Mouse (Mus musculus): ENCODE data around the gene Catsper1. TPM values are rescaled to one million over a fixed set of nuclear protein-coding genes. Genes with fewer than 3 reads are reported as not detected.
A peak's percentile ranks its signal among the peaks of the same experiment; 100 is the strongest.

Catsper1 gene
- polyA plus RNA-seq, 1 experiment = 262 TPM

DNA sequence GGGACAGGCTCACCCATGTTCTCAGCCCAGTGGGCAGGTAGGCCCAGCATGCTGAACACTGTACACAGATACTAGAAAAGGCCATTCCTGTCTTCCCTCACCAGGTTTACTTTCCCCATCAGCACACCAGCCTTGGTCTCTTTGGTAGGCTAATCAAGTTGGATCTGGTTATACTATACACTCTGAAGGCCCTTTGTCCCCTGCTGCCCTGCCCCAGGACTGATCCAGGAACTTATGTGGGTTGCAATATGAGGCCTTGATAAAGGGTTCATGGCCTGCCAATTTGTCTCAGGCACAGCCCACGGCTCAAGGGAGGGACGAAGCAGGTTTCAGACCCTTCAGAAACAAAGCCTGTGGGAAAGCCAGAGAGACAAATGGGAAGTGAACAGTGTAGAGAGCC is 18.1 kb downstream of the Catsper1 start:
- Histone ChIP-seq H3K27ac (ENCODE audit: control insufficient read depth, insufficient read depth, low read depth, low read length) (no peak overlapping the region), H3K36me3 (ENCODE audit: control insufficient read depth, insufficient read depth, low read length) (no peaks in the 10 kb centered on the region), H3K27me3 (ENCODE audit: control insufficient read depth, insufficient read depth, low read length) (no peaks in the 10 kb centered on the region), H3K4me3 (ENCODE audit: control insufficient read depth, low read depth, low read length) (no peak overlapping the region), H3K4me1 (ENCODE audit: control insufficient read depth, insufficient read depth, low read length) (peaks cover 3% of the 10 kb centered on the region)
- TF ChIP-seq POLR2A (IDR thresholded peaks at IDR 0.05; ENCODE audit: control insufficient read depth, low read depth, low read length) = no peak
- no peak for TF ChIP-seq CTCF (IDR thresholded peaks at IDR 0.05; ENCODE audit: control insufficient read depth, insufficient read depth, insufficient replicate concordance, low read depth, low read length)

DNA sequence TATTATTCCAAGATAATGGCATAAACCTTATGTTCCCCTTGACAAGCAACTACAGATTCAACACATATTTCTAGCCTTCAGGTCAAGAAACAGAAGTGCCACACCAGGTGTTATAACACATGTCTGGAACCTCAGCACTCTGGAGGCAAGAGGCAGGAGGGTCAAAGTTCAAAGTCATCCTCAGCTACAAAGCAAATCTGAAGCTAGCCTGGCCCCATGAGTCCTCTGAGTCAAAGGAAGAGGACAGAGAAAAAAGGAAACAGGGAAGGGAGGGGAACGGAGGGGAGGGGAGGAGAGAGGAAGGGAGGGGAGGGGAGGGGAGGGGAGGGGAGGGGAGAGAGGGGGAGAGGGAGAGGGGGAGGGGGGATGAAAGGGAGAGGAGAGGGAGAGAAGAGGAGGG is 20.5 kb downstream of the Catsper1 start:
- no peak overlapping the region for H3K4me3 ChIP-seq (ENCODE audit: control insufficient read depth, low read depth, low read length)
- no peak for TF ChIP-seq POLR2A (IDR thresholded peaks at IDR 0.05; ENCODE audit: control insufficient read depth, low read depth, low read length)
- no peak for TF ChIP-seq CTCF (IDR thresholded peaks at IDR 0.05; ENCODE audit: control insufficient read depth, insufficient read depth, insufficient replicate concordance, low read depth, low read length)
- no peaks in the 10 kb centered on the region for H3K4me1 ChIP-seq (ENCODE audit: control insufficient read depth, insufficient read depth, low read length)

GRCm38 (mm10) chr19:5362186-5362585 is 26.6 kb downstream of the Catsper1 start:
- no peak for TF ChIP-seq POLR2A (IDR thresholded peaks at IDR 0.05; ENCODE audit: control insufficient read depth, low read depth, low read length)
- TF ChIP-seq CTCF (IDR thresholded peaks at IDR 0.05; ENCODE audit: control insufficient read depth, insufficient read depth, insufficient replicate concordance, low read depth, low read length) = no peak
- Histone ChIP-seq H3K36me3 (ENCODE audit: control insufficient read depth, insufficient read depth, low read length) (no peaks in the 10 kb centered on the region), H3K4me3 (ENCODE audit: control insufficient read depth, low read depth, low read length) (no peak overlapping the region), H3K4me1 (ENCODE audit: control insufficient read depth, insufficient read depth, low read length) (peaks cover 13% of the 10 kb centered on the region), H3K27me3 (ENCODE audit: control insufficient read depth, insufficient read depth, low read length) (no peaks in the 10 kb centered on the region), H3K27ac (ENCODE audit: control insufficient read depth, insufficient read depth, low read depth, low read length) (no peak overlapping the region)

More for the DNA sequence above, 20.5 kb downstream of the Catsper1 start:
- Histone ChIP-seq H3K27ac (ENCODE audit: control insufficient read depth, insufficient read depth, low read depth, low read length) (no peak overlapping the region), H3K27me3 (ENCODE audit: control insufficient read depth, insufficient read depth, low read length) (no peaks in the 10 kb centered on the region), H3K36me3 (ENCODE audit: control insufficient read depth, insufficient read depth, low read length) (no peaks in the 10 kb centered on the region)

DNA sequence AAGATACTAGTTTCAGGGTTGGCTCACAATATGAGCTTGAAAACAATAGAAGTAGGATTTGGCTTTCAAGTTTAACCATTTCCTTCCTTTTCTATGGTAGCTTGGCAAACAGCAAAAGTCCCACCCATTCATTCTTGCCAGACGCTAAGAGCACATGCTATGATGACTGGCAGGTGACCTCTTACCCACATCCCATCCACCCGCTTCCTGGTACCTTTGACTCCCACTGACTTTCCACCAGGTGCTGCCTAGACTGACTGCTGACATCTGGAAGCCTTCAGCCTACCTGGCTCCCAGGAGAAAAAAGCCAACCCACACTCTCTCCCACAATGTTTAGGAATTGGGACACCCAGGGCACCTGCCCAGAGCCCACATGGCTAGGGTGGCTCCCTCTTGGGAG is 28.6 kb downstream of the Catsper1 start:
- H3K4me1 ChIP-seq (ENCODE audit: control insufficient read depth, insufficient read depth, low read length) = peaks cover 20% of the 10 kb centered on the region
- no peaks in the 10 kb centered on the region for H3K27me3 ChIP-seq (ENCODE audit: control insufficient read depth, insufficient read depth, low read length)
- peaks cover 1% of the 10 kb centered on the region; the same call in 1 of the 2 replicates for H3K36me3 ChIP-seq (ENCODE audit: control insufficient read depth, insufficient read depth, low read length)
- TF ChIP-seq CTCF (IDR thresholded peaks at IDR 0.05; ENCODE audit: control insufficient read depth, insufficient read depth, insufficient replicate concordance, low read depth, low read length) = no peak
- TF ChIP-seq POLR2A (IDR thresholded peaks at IDR 0.05; ENCODE audit: control insufficient read depth, low read depth, low read length) = no peak
- H3K4me3 ChIP-seq (ENCODE audit: control insufficient read depth, low read depth, low read length) = no peak overlapping the region
- H3K27ac ChIP-seq (ENCODE audit: control insufficient read depth, insufficient read depth, low read depth, low read length) = no peak overlapping the region

DNA sequence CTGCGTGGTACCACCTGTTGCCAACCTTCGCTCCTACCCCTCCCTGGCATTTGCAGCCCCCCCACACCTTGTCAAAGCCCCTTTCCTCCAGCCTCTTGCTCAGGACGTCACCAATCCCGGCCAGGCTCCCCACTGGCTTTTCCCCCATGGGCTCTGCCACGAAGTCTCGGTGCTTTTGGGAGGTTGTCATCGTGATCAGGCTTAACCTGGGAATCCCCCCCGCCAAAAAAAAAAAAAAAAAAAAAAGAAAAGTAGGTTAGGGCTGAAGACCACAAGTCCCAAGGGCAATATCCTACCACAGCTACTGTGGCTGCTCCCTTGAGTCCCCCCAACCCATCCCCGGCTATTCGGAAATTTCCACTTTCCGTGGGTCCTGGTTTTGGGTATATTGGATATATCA is 30.2 kb downstream of the Catsper1 start:
- Histone ChIP-seq H3K4me3 (ENCODE audit: control insufficient read depth, low read depth, low read length) (peak overlapping the region; percentile 100), H3K27me3 (ENCODE audit: control insufficient read depth, insufficient read depth, low read length) (no peaks in the 10 kb centered on the region), H3K4me1 (ENCODE audit: control insufficient read depth, insufficient read depth, low read length) (peaks cover 20% of the 10 kb centered on the region), H3K36me3 (ENCODE audit: control insufficient read depth, insufficient read depth, low read length) (peaks cover 9% of the 10 kb centered on the region), H3K27ac (ENCODE audit: control insufficient read depth, insufficient read depth, low read depth, low read length) (peak overlapping the region; percentile 84)
- TF ChIP-seq POLR2A (IDR thresholded peaks at IDR 0.05; ENCODE audit: control insufficient read depth, low read depth, low read length) (no peak), CTCF (IDR thresholded peaks at IDR 0.05; ENCODE audit: control insufficient read depth, insufficient read depth, insufficient replicate concordance, low read depth, low read length) (no peak)

DNA sequence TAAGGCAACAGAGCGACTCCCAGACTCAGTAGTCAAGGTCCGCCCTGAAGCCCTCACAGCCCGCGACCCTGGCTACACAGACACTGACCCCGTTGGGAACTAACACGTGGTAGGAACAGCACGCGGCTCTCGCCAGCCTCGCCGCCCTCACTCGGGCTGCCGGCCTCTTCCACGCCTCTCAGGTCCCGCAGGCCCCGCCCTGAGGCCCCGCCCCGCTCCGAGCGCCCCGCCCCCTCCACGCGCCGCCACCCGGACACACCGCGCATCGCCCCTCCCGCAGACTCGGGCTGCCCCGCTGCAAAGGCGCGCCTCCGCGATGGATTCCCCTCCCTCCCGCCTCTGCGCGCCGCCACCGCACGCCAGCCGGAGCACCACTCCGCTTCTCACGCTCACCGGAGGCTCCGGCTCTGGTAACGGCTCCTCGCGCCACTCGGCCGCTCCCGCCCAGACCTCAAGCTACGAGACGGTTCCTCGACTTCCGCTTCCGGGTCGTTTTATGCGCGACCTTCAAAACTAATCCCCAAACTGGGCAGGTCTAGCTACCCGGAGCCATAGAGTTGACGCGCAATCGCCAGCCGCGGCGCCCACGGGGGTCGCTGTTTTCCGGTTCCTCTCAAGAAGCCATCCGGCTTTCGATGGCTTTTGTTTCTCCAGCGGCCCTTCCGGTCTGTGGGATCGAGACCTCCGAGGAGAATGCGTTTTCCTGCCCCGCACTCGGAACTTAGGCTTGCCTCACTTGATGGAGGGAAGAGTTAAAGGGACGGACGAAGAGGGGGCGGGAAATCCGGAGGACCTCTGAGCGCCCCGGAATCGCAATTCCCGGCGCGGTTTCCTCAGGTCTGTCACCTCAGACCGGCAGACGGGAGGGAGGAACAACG is 30.9 kb downstream of the Catsper1 start, which contains the start of gene Eif1ad:
Eif1ad (plus strand) TSS at position 567 of the 878 bp plus-strand sequence.
- TF ChIP-seq POLR2A (IDR thresholded peaks at IDR 0.05; ENCODE audit: control insufficient read depth, low read depth, low read length) = peak; percentile 70
- TF ChIP-seq CTCF (IDR thresholded peaks at IDR 0.05; ENCODE audit: control insufficient read depth, insufficient read depth, insufficient replicate concordance, low read depth, low read length) = no peak
- Histone ChIP-seq H3K36me3 (ENCODE audit: control insufficient read depth, insufficient read depth, low read length) (peaks cover 9% of the 10 kb centered on the region), H3K27ac (ENCODE audit: control insufficient read depth, insufficient read depth, low read depth, low read length) (peak within 1 kb of the TSS; percentile 99), H3K4me3 (ENCODE audit: control insufficient read depth, low read depth, low read length) (peak within 1 kb of the TSS; percentile 100), H3K27me3 (ENCODE audit: control insufficient read depth, insufficient read depth, low read length) (no peaks in the 10 kb centered on the region), H3K4me1 (ENCODE audit: control insufficient read depth, insufficient read depth, low read length) (peaks cover 20% of the 10 kb centered on the region)

GRCm38 (mm10) chr19:5367053-5367359 is 31.5 kb downstream of the Catsper1 start, which contains the start of gene Banf1:
TSS of gene Banf1 (minus strand) at chr19:5367168.
- peak within 1 kb of the TSS; percentile 99 for H3K27ac ChIP-seq (ENCODE audit: control insufficient read depth, insufficient read depth, low read depth, low read length)
- H3K36me3 ChIP-seq (ENCODE audit: control insufficient read depth, insufficient read depth, low read length) = peaks cover 9% of the 10 kb centered on the region
- no peaks in the 10 kb centered on the region for H3K27me3 ChIP-seq (ENCODE audit: control insufficient read depth, insufficient read depth, low read length)
- peaks cover 20% of the 10 kb centered on the region for H3K4me1 ChIP-seq (ENCODE audit: control insufficient read depth, insufficient read depth, low read length)
- no peak for TF ChIP-seq CTCF (IDR thresholded peaks at IDR 0.05; ENCODE audit: control insufficient read depth, insufficient read depth, insufficient replicate concordance, low read depth, low read length)
- no peak for TF ChIP-seq POLR2A (IDR thresholded peaks at IDR 0.05; ENCODE audit: control insufficient read depth, low read depth, low read length)
- peak within 1 kb of the TSS; percentile 100 for H3K4me3 ChIP-seq (ENCODE audit: control insufficient read depth, low read depth, low read length)
